Mouse (Mus musculus) CH12.LX (cell line): ENCODE data around the gene Chat.

Experiments used
- BHLHE40 ChIP-seq: IDR thresholded peaks from 2 replicates; pipeline ENCODE4 v1.6.1; 2011; ENCODE audit warnings: mild to moderate bottlenecking, low read depth, low read length, improper control_type of control experiment
- CTCF ChIP-seq, 2 experiments: IDR thresholded peaks in 1 of 2; conservative IDR thresholded peaks in 1 of 2; 2 replicates each; pipeline ENCODE4 v1.5.1; 2011 to 2012; ENCODE audit warnings: low read depth in 2 of 2, low read length in 2 of 2, improper control_type of control experiment in 1 of 2, inconsistent platforms in 1 of 2, mild to moderate bottlenecking in 1 of 2, moderate library complexity in 1 of 2
- EP300 ChIP-seq: IDR thresholded peaks from 2 replicates; pipeline ENCODE4 v1.6.1; 2011; ENCODE audit warnings: low read length, improper control_type of control experiment
- MYC ChIP-seq: IDR thresholded peaks from 2 replicates; pipeline ENCODE4 v1.6.1; 2011; ENCODE audit warnings: low read depth, mild to moderate bottlenecking, improper control_type of control experiment, low read length
- POLR2A ChIP-seq: IDR thresholded peaks from 2 replicates; pipeline ENCODE4 v1.6.1; 2011; ENCODE audit warnings: low read depth, mild to moderate bottlenecking, improper control_type of control experiment, low read length
- TBP ChIP-seq: conservative IDR thresholded peaks from 2 replicates; pipeline ENCODE4 v1.6.1; 2011; ENCODE audit warnings: low read depth, low read length, improper control_type of control experiment
- ZNF384 ChIP-seq: IDR thresholded peaks from 2 replicates; pipeline ENCODE4 v1.6.1; 2012; ENCODE audit warnings: low read depth, low read length, improper control_type of control experiment, inconsistent platforms

DNA sequence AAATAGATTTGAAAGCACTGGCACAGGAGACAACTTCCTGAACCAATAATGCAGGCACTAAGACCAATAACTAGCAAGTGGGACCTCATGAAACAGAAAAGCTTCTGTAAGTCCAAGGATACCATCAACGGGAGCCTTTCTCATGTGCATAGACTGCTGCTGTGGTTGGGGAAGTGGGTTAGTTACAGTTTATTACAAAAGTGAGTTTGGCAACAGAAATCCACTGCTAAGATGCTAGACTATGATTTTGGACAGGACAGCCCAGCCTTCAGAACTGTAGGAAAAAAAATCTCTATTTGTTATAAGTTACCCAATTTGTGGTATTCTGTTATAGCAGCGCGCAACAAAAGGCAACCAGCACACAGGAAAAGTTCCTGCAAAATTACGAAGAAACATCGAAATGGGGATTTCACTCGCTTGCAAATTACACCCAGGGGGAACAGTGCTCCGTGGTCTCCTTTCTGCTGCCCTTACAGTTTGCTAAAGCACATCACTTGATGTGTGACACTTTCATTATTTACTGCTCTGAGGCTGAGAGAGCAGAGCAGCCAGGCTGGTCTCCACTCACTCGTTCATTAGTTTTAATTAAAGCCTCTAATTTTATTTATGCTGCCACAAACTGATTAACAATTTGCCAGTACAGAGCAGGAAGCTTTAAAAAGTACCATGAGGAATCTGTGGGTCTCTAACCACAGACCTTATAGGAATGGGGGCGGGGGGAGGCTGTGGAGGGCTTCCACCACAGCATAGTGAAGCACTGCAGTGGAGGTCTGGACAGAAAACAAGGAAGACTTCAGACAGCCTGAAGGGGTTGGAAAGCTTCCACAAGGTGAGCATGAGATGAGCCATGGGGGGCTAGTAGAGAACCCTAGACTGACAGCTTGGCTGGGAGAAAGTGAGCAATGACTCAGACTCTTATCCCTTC lies 37.2 kb upstream of the Chat start:
- TF ChIP-seq CTCF (conservative IDR thresholded peaks at IDR 0.05 in 1 of 2, IDR thresholded peaks at IDR 0.05 in 1 of 2; ENCODE audit: low read depth in 2 of 2, low read length in 2 of 2) = no peak
- TF ChIP-seq BHLHE40 = no peak
- TF ChIP-seq ZNF384 = no peak
- no peak for TF ChIP-seq TBP
- TF ChIP-seq EP300 = no peak
- TF ChIP-seq MYC = no peak
- no peak for TF ChIP-seq POLR2A
